Mouse (Mus musculus): Measurements from ENCODE around the gene Obox8.

The Obox8 gene

GRCm38 (mm10) chr7:14333457-14333856 lies at the start of gene Obox8:
TSS of gene Obox8 (minus strand) at chr7:14333557.
- no peak for DNase-seq (ENCODE audit: low spot score in 2 of 2)

DNA sequence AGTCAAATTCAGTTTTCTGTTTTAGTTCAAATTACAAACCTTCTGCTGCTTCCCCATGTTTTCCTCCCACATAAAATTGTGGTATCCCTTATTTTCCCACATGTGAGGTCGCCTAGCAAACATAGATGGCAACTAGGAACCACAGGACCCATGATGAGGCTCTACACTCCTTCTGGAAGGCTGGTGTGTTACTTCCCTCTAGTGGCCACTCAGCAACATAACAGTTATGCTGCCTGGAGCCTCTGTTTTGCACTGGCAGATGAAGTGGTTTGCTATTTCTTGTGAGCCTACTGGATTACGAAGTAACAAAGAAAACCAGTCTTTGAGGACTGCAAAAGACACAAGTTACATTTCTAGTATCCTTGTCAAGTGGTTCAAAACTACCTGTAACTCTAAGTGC lies 16.1 kb downstream of the Obox8 start:
- DNase-seq (ENCODE audit: low spot score in 2 of 2): no peak

- DNase-seq (ENCODE audit: low spot score in 2 of 2): no peak
These were observed 24.7 kb downstream of the Obox8 start for GRCm38 (mm10) chr7:14308671-14309070.

DNA sequence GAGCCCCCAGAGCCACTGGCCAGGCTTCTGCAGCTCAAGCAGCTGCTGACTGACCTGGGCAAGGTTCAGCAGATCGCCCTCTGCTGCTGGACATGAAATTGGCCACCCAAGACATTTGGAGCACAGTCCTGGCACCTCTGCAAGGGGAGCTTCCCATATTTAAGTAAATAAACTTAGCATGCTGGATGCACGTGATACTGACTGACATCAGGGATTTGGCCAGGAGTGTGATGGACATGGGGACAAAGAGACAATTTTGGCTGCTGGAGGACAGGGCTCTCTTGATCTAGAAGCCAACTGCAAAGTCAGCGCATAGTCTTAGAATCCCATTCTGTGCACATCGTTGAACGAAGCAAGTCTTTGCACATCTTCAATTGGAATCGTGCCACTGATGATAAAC lies 25.8 kb downstream of the Obox8 start:
- DNase-seq (ENCODE audit: low spot score in 2 of 2): no peak
